8 mouse cellular contexts compared by ENCODE assay signal in the genomic region with DNA sequence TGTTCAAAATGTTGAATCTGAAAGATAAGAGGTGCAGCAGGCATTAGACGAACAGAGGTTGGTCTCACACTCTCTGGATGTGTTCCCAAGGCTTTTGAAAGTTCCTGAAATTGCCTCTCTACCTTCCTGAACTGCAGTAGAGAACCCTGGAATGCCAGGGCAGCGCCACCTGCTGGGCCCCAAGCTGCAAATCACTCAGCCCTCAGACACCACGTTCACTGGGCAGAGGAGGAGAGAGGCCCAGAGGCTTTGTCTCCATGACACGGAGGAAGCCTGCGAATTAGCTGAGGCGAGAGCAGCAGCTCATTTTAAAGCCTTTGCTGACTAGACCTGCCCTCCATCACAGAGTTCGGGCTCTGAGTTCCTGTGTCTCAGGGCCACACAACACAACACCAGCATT. TPM values are rescaled to one million over a fixed set of nuclear protein-coding genes. Genes with fewer than 3 reads are reported as not detected.
A peak's percentile ranks its signal among the peaks of the same experiment; 100 is the strongest.
DNase-seq lines count a peak whose midpoint lies in the region; ATAC-seq and TF ChIP-seq lines count a peak whose summit lies in the region.

No protein-coding gene starts in this region.

- no peaks in the 10 kb centered on the region for H3K79me2 ChIP-seq in MEL (ENCODE audit: control insufficient read depth, insufficient read depth, low read length, poor library complexity)

- H3K4me2 ChIP-seq in lung, embryonic 14.5 days = no peak overlapping the region

- H3K4me3 ChIP-seq in MEL (ENCODE audit: control insufficient read depth in 1 of 2, insufficient read depth in 1 of 2, low read depth in 2 of 2, low read length in 2 of 2) = no peak overlapping the region
- no peak overlapping the region for H3K4me3 ChIP-seq in layer of hippocampus, adult 2 months
- no peak overlapping the region for H3K4me3 ChIP-seq in lung, embryonic 14.5 days (ENCODE audit: low read depth, low read length)

- H3K27ac ChIP-seq in MEL (ENCODE audit: control insufficient read depth, low read depth, low read length) = no peak overlapping the region
- H3K27ac ChIP-seq in layer of hippocampus, adult 2 months = no peak overlapping the region; the same call in 1 of the 2 replicates
- H3K27ac ChIP-seq in lung, embryonic 14.5 days (ENCODE audit: low read depth) = 0 out of 2 replicates have a peak overlapping the region, but pooled peaks have one; percentile 7

- TF ChIP-seq RAD21 in MEL (IDR thresholded peaks at IDR 0.05; ENCODE audit: low read depth, low read length) = peak; percentile 75

- TF ChIP-seq EP300 in MEL (IDR thresholded peaks at IDR 0.05; ENCODE audit: low read depth in 1 of 2, low read length in 2 of 2) = no peak

- H3K4me1 ChIP-seq in MEL (ENCODE audit: control insufficient read depth in 1 of 2, insufficient read depth in 2 of 2, low read length in 2 of 2) = peaks cover 0 to 3% of the 10 kb centered on the region in 2 experiments; a peak in 1 of 4 replicates
- no peaks in the 10 kb centered on the region for H3K4me1 ChIP-seq in lung, embryonic 14.5 days (ENCODE audit: insufficient read depth)

- H3K9me3 ChIP-seq in MEL (replicated peaks; ENCODE audit: insufficient read depth, low read length) = no peaks in the 10 kb centered on the region
- no peaks in the 10 kb centered on the region for H3K9me3 ChIP-seq in lung, embryonic 14.5 days (ENCODE audit: low read depth, low read length)

- DNase-seq in MEL (ENCODE audit: low read depth, low spot score) = peak; percentile 68
- DNase-seq in brain, embryonic 18.5 days (ENCODE audit: low read depth, low spot score) = peak; percentile 24
- DNase-seq in fibroblast of lung, adult 2 months (ENCODE audit: low read depth) = peak; percentile 57
- DNase-seq in heart, postnatal 36 days = peak; percentile 71 to 77
- DNase-seq in layer of hippocampus, adult 2 months (ENCODE audit: low spot score in 2 of 2) = peak; percentile 53 to 76
- peak; percentile 89 for DNase-seq in lung, embryonic 14.5 days
- DNase-seq in ovary, postnatal 14 days (ENCODE audit: low spot score) = peak; percentile 62
- DNase-seq in thymus, postnatal 25 days = peak; percentile 41

- TF ChIP-seq CTCF in MEL (IDR thresholded peaks at IDR 0.05 in 2 of 3, conservative IDR thresholded peaks at IDR 0.05 in 1 of 3; ENCODE audit: control insufficient read depth in 1 of 3, insufficient read depth in 1 of 3, low read depth in 2 of 3, low read length in 3 of 3, poor library complexity in 1 of 3, severe bottlenecking in 1 of 3) = peak; percentile 88 to 94 (median 92)
- peak; percentile 97 for TF ChIP-seq CTCF in layer of hippocampus, adult 2 months (conservative IDR thresholded peaks at IDR 0.05)
- peak; percentile 94 for TF ChIP-seq CTCF in lung, embryonic 14.5 days (IDR thresholded peaks at IDR 0.05; ENCODE audit: low read depth)

- intact Hi-C loops in heart, postnatal 36 days (cut with DNase I) = loop anchor here (1.0 to 5.0 kb wide), 2 partner anchors 143 to 289 kb away; no protein-coding TSS in a partner anchor

- TF ChIP-seq POLR2A in MEL (IDR thresholded peaks at IDR 0.05; ENCODE audit: control insufficient read depth in 1 of 2, insufficient read depth in 1 of 2, low read depth in 1 of 2, low read length in 2 of 2, poor library complexity in 1 of 2) = no peak

- no peaks in the 10 kb centered on the region for H3K27me3 ChIP-seq in MEL (ENCODE audit: control insufficient read depth in 1 of 2, insufficient read depth in 2 of 2, low read length in 2 of 2)
- H3K27me3 ChIP-seq in lung, embryonic 14.5 days (ENCODE audit: insufficient read depth, low read length) = no peaks in the 10 kb centered on the region

- ATAC-seq in lung, embryonic 14.5 days (ENCODE audit: insufficient read depth) = peak; percentile 76

- H3K9ac ChIP-seq in MEL (ENCODE audit: control insufficient read depth, low read depth, low read length, poor library complexity, severe bottlenecking) = no peak overlapping the region
- no peak overlapping the region for H3K9ac ChIP-seq in lung, embryonic 14.5 days

- WGBS in lung, embryonic 14.5 days = 15% methylated on average over 7 of the region's 7 CpGs

- peaks cover 3 to 5% of the 10 kb centered on the region in 2 experiments; a peak in 3 of 4 replicates for H3K36me3 ChIP-seq in MEL (ENCODE audit: control insufficient read depth in 1 of 2, insufficient read depth in 2 of 2, low read length in 2 of 2)
- peaks cover 87% of the 10 kb centered on the region for H3K36me3 ChIP-seq in lung, embryonic 14.5 days (ENCODE audit: insufficient read depth)

TF ChIP-seq in MEL, 35 proteins besides CTCF, POLR2A, EP300 and RAD21:
- no peak for TF ChIP-seq TCF12 (IDR thresholded peaks at IDR 0.05; ENCODE audit: low read depth, low read length)
- no peak for TF ChIP-seq TAL1 (IDR thresholded peaks at IDR 0.05; ENCODE audit: low read length)
- TF ChIP-seq NRF1 (IDR thresholded peaks at IDR 0.05; ENCODE audit: insufficient read depth, low read depth, low read length, poor library complexity, severe bottlenecking) = no peak
- TF ChIP-seq UBTF (IDR thresholded peaks at IDR 0.05; ENCODE audit: borderline replicate concordance, insufficient read depth, low read depth, low read length) = no peak
- no peak for TF ChIP-seq GABPA (IDR thresholded peaks at IDR 0.05; ENCODE audit: low read depth, low read length)
- no peak for TF ChIP-seq USF2 (IDR thresholded peaks at IDR 0.05; ENCODE audit: borderline replicate concordance in 1 of 2, insufficient read depth in 1 of 2, low read depth in 1 of 2, low read length in 2 of 2)
- no peak for TF ChIP-seq MEF2A (IDR thresholded peaks at IDR 0.05; ENCODE audit: extremely low read depth, insufficient replicate concordance, low read depth, low read length, poor library complexity, severe bottlenecking)
- TF ChIP-seq SIN3A (IDR thresholded peaks at IDR 0.05; ENCODE audit: low read length) = no peak
- TF ChIP-seq CHD2 (IDR thresholded peaks at IDR 0.05; ENCODE audit: low read length) = no peak
- TF ChIP-seq ZMIZ1 (IDR thresholded peaks at IDR 0.05; ENCODE audit: low read depth, low read length) = no peak
- TF ChIP-seq SMC3 (IDR thresholded peaks at IDR 0.05; ENCODE audit: low read depth, low read length) = peak; percentile 99
- no peak for TF ChIP-seq MXI1 (IDR thresholded peaks at IDR 0.05; ENCODE audit: low read depth, low read length)
- TF ChIP-seq E2F4 (IDR thresholded peaks at IDR 0.05; ENCODE audit: borderline replicate concordance, low read depth, low read length) = no peak
- TF ChIP-seq ZKSCAN1 (IDR thresholded peaks at IDR 0.05; ENCODE audit: low read depth, low read length) = no peak
- TF ChIP-seq CHD1 (IDR thresholded peaks at IDR 0.05; ENCODE audit: low read depth, low read length) = no peak
- TF ChIP-seq HCFC1 (IDR thresholded peaks at IDR 0.05; ENCODE audit: low read depth, low read length) = 0 out of 2 replicates have a peak, but pooled peaks have one; percentile 33
- peak; percentile 91 for TF ChIP-seq ZC3H11A (IDR thresholded peaks at IDR 0.05; ENCODE audit: low read depth, low read length)
- no peak for TF ChIP-seq KAT2A (conservative IDR thresholded peaks at IDR 0.05; ENCODE audit: low read depth, low read length)
- no peak for TF ChIP-seq MAX (IDR thresholded peaks at IDR 0.05; ENCODE audit: low read length)
- no peak for TF ChIP-seq USF1 (IDR thresholded peaks at IDR 0.05; ENCODE audit: low read depth, low read length)
- no peak for TF ChIP-seq MYC (IDR thresholded peaks at IDR 0.05; ENCODE audit: low read depth, low read length)
- 0 out of 2 replicates have a peak, but pooled peaks have one; percentile 33 for TF ChIP-seq BHLHE40 (IDR thresholded peaks at IDR 0.05; ENCODE audit: borderline replicate concordance, low read depth, low read length)
- TF ChIP-seq MAFK (IDR thresholded peaks at IDR 0.05; ENCODE audit: borderline replicate concordance, low read depth, low read length) = no peak
- TF ChIP-seq POLR2AphosphoS5 (IDR thresholded peaks at IDR 0.05; ENCODE audit: borderline replicate concordance, low read depth, low read length) = no peak
- TF ChIP-seq NELFE (IDR thresholded peaks at IDR 0.05; ENCODE audit: low read depth, low read length) = no peak
- TF ChIP-seq ZNF384 (IDR thresholded peaks at IDR 0.05; ENCODE audit: low read depth, low read length) = no peak

RNA-seq across cellular contexts. Expression of a gene that starts 20.8 kb away (rescaled TPM):
- 7.8 and 8.1 TPM in 2 replicates for total RNA-seq in MEL (2012; rRNA removed)
- 10 to 100 TPM in 1 of 2 experiments, not detected in 1; 18.6 TPM for polyA plus RNA-seq in MEL (2012; ENCODE audit: insufficient read depth in 1 of 2, insufficient read length in 2 of 2, low read depth in 1 of 2, low replicate concordance in 2 of 2, missing spikeins in 1 of 2)
- 1 to 10 TPM; 6.8 to 6.9 TPM for total RNA-seq in heart, postnatal 36 days (2021)
- 10 to 100 TPM; 20.2 to 20.8 TPM for total RNA-seq in layer of hippocampus, adult 2 months (2021)
- polyA plus RNA-seq in lung, embryonic 14.5 days (2014; fragmentation: Nextera tagmentation; extraction: Ambion mirVana) = 24.1 and 26.8 TPM in 2 replicates

Comparison
In these comparisons a context has a peak if more than half of its experiments do, and no peak if none do; other contexts are left out.
1. DNase-seq: peak in every context shown above with its lines; median percentile 89 in lung, embryonic 14.5 days; 74 in heart, postnatal 36 days; 68 in MEL; 64 in layer of hippocampus, adult 2 months; 62 in ovary, postnatal 14 days; 57 in fibroblast of lung, adult 2 months; 41 in thymus, postnatal 25 days; 24 in brain, embryonic 18.5 days.